Comparison of ENCODE assay signal across 26 mouse cellular contexts in genomic region chr17:71024071-71024470, GRCm38 (mm10). TPM values are rescaled to one million over a fixed set of nuclear protein-coding genes. Genes with fewer than 3 reads are reported as not detected.
A peak's percentile ranks its signal among the peaks of the same experiment; 100 is the strongest.
DNase-seq lines count a peak whose midpoint lies in the region; ATAC-seq and TF ChIP-seq lines count a peak whose summit lies in the region.
"Had no signal": no experiment of that assay in that cellular context is flagged by ENCODE, and none has a peak within 500 bp of the region (broad histone marks: within the 10 kb centered on the region; RNA-seq: fewer than 3 reads in every experiment).

No protein-coding gene starts in this region.

- 85% methylated on average over 10 of the region's 10 CpGs for WGBS in heart, embryonic 12.5 days
- 46% methylated on average over 10 of the region's 10 CpGs for WGBS in heart, postnatal 0 days

- no peak overlapping the region for H3K9ac ChIP-seq in heart, embryonic 12.5 days
- H3K9ac ChIP-seq in heart, postnatal 0 days (replicated peaks; ENCODE audit: low read depth, low read length) = no peak overlapping the region
- H3K9ac ChIP-seq: embryonic facial prominence, embryonic 12.5 days; forebrain, embryonic 15.5 days; intestine, embryonic 15.5 days; liver, embryonic 12.5 days; liver, postnatal 0 days; midbrain, embryonic 13.5 days had no signal

- peak; percentile 98 for DNase-seq in heart, adult 11 months
- DNase-seq in heart, adult 9 months (ENCODE audit: low spot score in 2 of 2) = peak; percentile 67 to 80
- peak; percentile 82 for DNase-seq in heart, postnatal 0 days (ENCODE audit: low spot score)
- peak; percentile 66 for DNase-seq in heart, postnatal 4 days
- no peak for DNase-seq in c-Kit-positive CD71-positive TER-119-positive erythroid progenitor cells, embryonic 14.5 days (ENCODE audit: low spot score)
- DNase-seq in layer of hippocampus, adult 2 months (ENCODE audit: low spot score in 2 of 2) = no peak
- DNase-seq: adrenal gland, postnatal 10 days; cerebellum, adult 11-12 months; cerebellum, adult 9-11 months; embryo, embryonic 11 days; kidney, adult 2 months; kidney, postnatal 4 days; layer of hippocampus, postnatal 36 days; left cerebral cortex, postnatal 4 days; liver, postnatal 0 days; lung, postnatal 36 days; thymus, postnatal 14 days had no signal

- no peak overlapping the region for H3K4me3 ChIP-seq in heart, embryonic 12.5 days
- no peak overlapping the region for H3K4me3 ChIP-seq in heart, postnatal 0 days (ENCODE audit: low read depth, low read length)
- H3K4me3 ChIP-seq in layer of hippocampus, adult 2 months = no peak overlapping the region
- H3K4me3 ChIP-seq: embryonic facial prominence, embryonic 12.5 days; forebrain, embryonic 15.5 days; intestine, embryonic 15.5 days; liver, embryonic 12.5 days; megakaryocyte, embryonic 14.5 days; midbrain, embryonic 13.5 days had no signal

- H3K36me3 ChIP-seq in heart, embryonic 12.5 days = peaks cover 40% of the 10 kb centered on the region
- peaks cover 15% of the 10 kb centered on the region for H3K36me3 ChIP-seq in heart, postnatal 0 days (replicated peaks; ENCODE audit: control insufficient read depth, insufficient read depth, low read length)
- H3K36me3 ChIP-seq: embryonic facial prominence, embryonic 12.5 days; forebrain, embryonic 15.5 days; intestine, embryonic 15.5 days; liver, embryonic 12.5 days; midbrain, embryonic 13.5 days had no signal

- TF ChIP-seq CTCF in heart, postnatal 0 days (IDR thresholded peaks at IDR 0.05; ENCODE audit: low read depth) = no peak
- TF ChIP-seq CTCF in layer of hippocampus, adult 2 months (conservative IDR thresholded peaks at IDR 0.05) = no peak

- no peak for TF ChIP-seq EP300 in heart, postnatal 0 days (IDR thresholded peaks at IDR 0.05; ENCODE audit: low read depth)

- no peak overlapping the region for H3K27ac ChIP-seq in heart, embryonic 12.5 days (ENCODE audit: poor library complexity, severe bottlenecking)
- H3K27ac ChIP-seq in heart, postnatal 0 days (ENCODE audit: low read depth) = peak overlapping the region; percentile 99
- no peak overlapping the region for H3K27ac ChIP-seq in layer of hippocampus, adult 2 months
- H3K27ac ChIP-seq: embryonic facial prominence, embryonic 12.5 days; forebrain, embryonic 15.5 days; hindbrain, postnatal 0 days; intestine, embryonic 15.5 days; liver, embryonic 12.5 days; midbrain, embryonic 13.5 days had no signal

- no peaks in the 10 kb centered on the region for H3K27me3 ChIP-seq in heart, embryonic 12.5 days (replicated peaks)
- H3K27me3 ChIP-seq in heart, postnatal 0 days (ENCODE audit: control insufficient read depth, insufficient read depth, low read length) = no peaks in the 10 kb centered on the region
- H3K27me3 ChIP-seq: embryonic facial prominence, embryonic 12.5 days; forebrain, embryonic 15.5 days; intestine, embryonic 15.5 days; liver, embryonic 12.5 days; megakaryocyte, embryonic 14.5 days; midbrain, embryonic 13.5 days; Patski had no signal

- peaks cover 60% of the 10 kb centered on the region for H3K4me1 ChIP-seq in heart, embryonic 12.5 days (replicated peaks)
- H3K4me1 ChIP-seq in heart, postnatal 0 days (ENCODE audit: control insufficient read depth, insufficient read depth) = peaks cover 24% of the 10 kb centered on the region
- H3K4me1 ChIP-seq: forebrain, embryonic 15.5 days had no signal

- H3K4me2 ChIP-seq in heart, embryonic 12.5 days = no peak overlapping the region
- peak overlapping the region; percentile 74 for H3K4me2 ChIP-seq in heart, postnatal 0 days (ENCODE audit: low read depth, low read length)
- H3K4me2 ChIP-seq: embryonic facial prominence, embryonic 12.5 days; forebrain, embryonic 15.5 days; intestine, embryonic 15.5 days; liver, embryonic 12.5 days; midbrain, embryonic 13.5 days had no signal

- H3K9me3 ChIP-seq in heart, embryonic 12.5 days (replicated peaks) = no peaks in the 10 kb centered on the region
- H3K9me3 ChIP-seq in heart, postnatal 0 days (replicated peaks; ENCODE audit: control insufficient read depth, low read length) = no peaks in the 10 kb centered on the region
- H3K9me3 ChIP-seq: embryonic facial prominence, embryonic 12.5 days; forebrain, embryonic 15.5 days; intestine, embryonic 15.5 days; liver, embryonic 12.5 days; megakaryocyte, embryonic 14.5 days; midbrain, embryonic 13.5 days had no signal

- no peak for ATAC-seq in heart, embryonic 12.5 days (ENCODE audit: insufficient number of reproducible peaks, low FRiP score)
- peak; percentile 45 for ATAC-seq in heart, postnatal 0 days (ENCODE audit: insufficient read depth, low read depth)
- ATAC-seq: forebrain, embryonic 15.5 days; hindbrain, postnatal 0 days; intestine, embryonic 15.5 days; liver, embryonic 12.5 days; liver, postnatal 0 days; midbrain, embryonic 13.5 days; Patski had no signal

RNA-seq across cellular contexts. Expression of gene Myl12a, which starts 21.4 kb away (rescaled TPM):
- 832 and 883 TPM in 2 replicates for polyA plus RNA-seq in heart, embryonic 12.5 days (2016; fragmentation: Nextera tagmentation; extraction: Ambion mirVana)
- total RNA-seq in heart, postnatal 0 days (2014; rRNA removed; ENCODE audit: low replicate concordance) = 429 and 487 TPM in 2 replicates
- polyA plus RNA-seq in heart, postnatal 0 days (2015; fragmentation: Nextera tagmentation; extraction: Ambion mirVana) = 773 and 817 TPM in 2 replicates
- 100 to 1,000 TPM; 733 to 785 TPM for total RNA-seq in heart, postnatal 4 days (2021)
- 10 to 100 TPM; 38.9 to 41.1 TPM for total RNA-seq in layer of hippocampus, adult 2 months (2021)

RNA-seq across cellular contexts. Expression of gene Myom1, which starts 21.6 kb away (rescaled TPM):
- polyA plus RNA-seq in heart, embryonic 12.5 days (2016; fragmentation: Nextera tagmentation; extraction: Ambion mirVana) = 229 and 241 TPM in 2 replicates
- total RNA-seq in heart, postnatal 0 days (2014; rRNA removed; ENCODE audit: low replicate concordance) = 392 and 459 TPM in 2 replicates
- polyA plus RNA-seq in heart, postnatal 0 days (2015; fragmentation: Nextera tagmentation; extraction: Ambion mirVana) = 214 and 238 TPM in 2 replicates
- total RNA-seq in heart, postnatal 4 days (2021) = 100 to 1,000 TPM; 944 to 986 TPM
- total RNA-seq in layer of hippocampus, adult 2 months (2021) = 1 to 10 TPM; 2.2 to 2.8 TPM

Comparison
In these comparisons a context has a peak if more than half of its experiments do, and no peak if none do; other contexts are left out.
1. DNase-seq: peak in heart, adult 11 months (single experiment), heart, adult 9 months (2 of 2), heart, postnatal 0 days (single experiment) and heart, postnatal 4 days (single experiment); none in c-Kit-positive CD71-positive TER-119-positive erythroid progenitor cells, embryonic 14.5 days (single experiment) and layer of hippocampus, adult 2 months (0 of 2).
2. RNA of gene Myl12a, which starts 21.4 kb away (total RNA-seq): 733 to 785 TPM in heart, postnatal 4 days and 429 to 487 TPM in heart, postnatal 0 days; 38.9 to 41.1 TPM in layer of hippocampus, adult 2 months; every median in the first group is over 10 times any median in the second.
3. RNA of gene Myom1, which starts 21.6 kb away (total RNA-seq): 944 to 986 TPM in heart, postnatal 4 days and 392 to 459 TPM in heart, postnatal 0 days; 2.2 to 2.8 TPM in layer of hippocampus, adult 2 months; every median in the first group is over 100 times any median in the second.